Mouse (Mus musculus): ENCODE data around the gene Rundc3a.

Gene Rundc3a

DNA sequence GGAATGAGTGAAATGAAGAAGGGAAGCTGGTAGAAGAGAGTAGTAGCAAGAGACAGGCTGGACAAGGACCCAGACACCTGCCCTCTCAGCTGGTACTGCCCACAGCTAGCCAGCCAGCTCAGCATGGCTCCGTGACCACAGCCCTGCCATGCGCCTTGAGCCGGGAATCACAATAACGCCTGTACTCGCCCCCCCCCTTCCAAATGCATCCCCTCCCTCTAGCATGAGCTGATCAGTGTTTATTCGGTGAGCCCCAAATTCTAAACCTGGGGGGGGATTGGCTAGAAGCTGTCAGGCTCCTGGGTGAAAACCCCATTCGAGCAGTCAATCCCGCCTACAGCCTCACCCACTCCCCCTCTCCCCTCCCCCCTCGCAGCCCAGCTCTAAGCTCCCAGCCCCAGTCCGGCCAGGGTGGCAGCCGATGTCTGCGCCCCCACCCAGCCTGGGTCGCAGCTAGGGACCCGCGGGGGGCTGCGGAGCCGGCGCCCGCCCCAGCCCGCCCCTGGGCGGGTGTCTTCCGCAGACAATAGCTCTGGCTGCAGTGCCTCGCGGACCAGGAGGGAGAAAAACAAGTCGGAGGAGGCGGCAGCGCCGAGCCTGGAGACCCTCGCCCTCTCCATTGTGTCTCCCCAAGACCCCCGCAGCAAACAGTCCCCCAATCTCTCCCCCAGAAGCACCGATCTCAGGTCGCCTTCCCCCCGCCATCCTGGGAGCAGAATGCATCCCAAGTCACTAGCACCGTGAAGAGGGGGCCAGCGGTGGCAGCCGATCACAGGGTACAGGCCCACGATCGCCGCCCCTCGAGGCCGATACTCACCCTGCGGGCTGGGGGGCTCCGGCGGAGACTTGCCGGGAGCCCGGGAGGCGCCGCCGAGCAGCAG lies 53.6 kb downstream of the Rundc3a start:
- in situ Hi-C loops (cut with MboI, MseI), result no loop called here

DNA sequence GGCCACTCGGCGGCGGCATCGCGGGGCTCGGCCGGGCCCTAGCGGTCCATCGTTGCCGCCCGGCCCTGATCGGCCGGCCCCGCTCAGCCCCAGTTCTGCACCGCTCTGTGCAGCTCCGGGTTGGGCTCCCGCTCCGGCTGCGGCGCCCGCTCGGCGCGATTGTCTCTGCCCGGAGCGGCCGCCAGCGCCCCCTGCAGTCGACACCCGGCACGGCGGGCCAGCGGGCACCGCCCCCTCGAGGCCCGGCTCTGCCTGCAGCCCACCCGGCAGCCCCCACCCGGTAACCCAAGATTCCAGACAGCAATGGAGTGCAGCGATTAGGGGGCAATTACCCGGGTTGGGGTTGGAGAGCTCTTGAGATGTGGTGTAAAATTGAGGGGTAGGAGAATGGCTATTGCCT lies 54.3 kb downstream of the Rundc3a start, which contains the start of gene Fam171a2:
Gene Fam171a2 (minus strand): TSS at position 186 of the 400 bp plus-strand sequence.
- in situ Hi-C loops (cut with MboI, MseI), result no loop called here

DNA sequence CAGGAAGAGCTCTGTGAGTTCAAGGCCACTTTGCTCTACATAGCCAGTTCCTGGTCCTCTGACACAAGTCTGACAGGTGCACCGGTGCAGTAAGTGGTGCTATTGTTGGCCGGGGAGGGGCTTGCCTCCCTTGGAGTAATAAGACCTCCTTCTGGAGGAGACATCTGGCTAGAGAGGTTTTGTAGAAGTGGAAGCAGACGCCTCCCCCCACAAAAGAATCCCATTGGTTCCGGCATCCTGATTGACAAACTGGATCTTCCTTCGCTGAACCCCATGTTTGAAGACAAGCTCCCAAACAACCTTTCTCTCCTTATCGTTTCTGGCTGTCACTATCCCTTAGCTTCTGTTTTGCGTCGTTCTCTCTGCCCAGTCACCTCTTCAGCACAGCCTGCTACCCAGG lies 55.1 kb downstream of the Rundc3a start:
- in situ Hi-C loops (cut with MboI, MseI), result no loop called here

DNA sequence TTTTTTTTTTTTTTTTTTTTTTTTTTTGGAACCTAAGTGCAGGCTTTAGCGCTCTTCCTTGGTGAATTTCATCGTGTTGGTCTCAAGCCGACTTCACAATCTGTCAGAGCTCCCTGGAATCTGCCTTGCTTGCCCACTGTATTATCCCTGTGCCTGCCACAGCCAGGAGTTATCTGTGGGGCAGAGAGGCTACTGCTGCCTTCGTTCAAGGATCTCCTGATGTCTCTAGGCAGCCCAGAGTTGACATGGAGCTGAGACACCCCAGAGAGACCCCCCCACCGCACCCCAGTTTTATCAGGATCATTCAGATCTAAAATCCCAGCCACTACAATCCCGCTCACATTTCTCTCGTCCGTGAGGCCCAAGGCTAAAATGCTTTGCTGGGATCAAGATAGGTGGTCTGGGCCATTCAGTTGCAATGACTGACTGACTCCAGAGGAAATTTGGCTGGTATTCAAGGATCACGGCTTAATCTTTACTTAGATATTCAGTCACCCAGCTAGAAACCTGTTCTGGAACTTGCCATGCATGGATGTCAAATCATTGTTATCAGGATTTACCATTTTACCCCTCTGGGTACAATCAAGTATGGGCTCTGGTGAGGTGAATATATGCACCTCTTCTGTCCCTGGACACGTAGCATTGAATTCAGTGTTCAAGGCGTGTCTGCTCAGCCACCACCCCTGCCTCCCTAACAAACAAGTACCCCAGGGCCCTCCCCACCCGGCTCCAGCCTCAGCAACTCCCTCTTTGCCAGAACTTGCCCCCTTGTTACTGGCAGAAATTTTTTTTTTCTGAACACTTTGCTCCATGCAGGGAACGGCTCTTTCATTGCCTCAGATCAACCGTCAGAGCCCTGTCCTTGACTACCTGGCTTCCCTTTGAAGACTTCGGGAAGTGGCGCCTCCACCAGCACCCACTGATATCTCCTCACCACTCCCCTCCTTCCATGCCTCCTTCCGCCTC lies 56.1 kb downstream of the Rundc3a start:
- in situ Hi-C loops (cut with MboI, MseI), result loop anchor here (10.0 kb wide), 1 partner anchor 1195 kb away; the partner anchor contains the start of gene Vps25

Data from regulatory T cell (primary cell).